Mouse (Mus musculus) cerebellum, adult 9-11 months (tissue): ENCODE measurements at regions not wholly inside any gene's neighbourhood (a gene's known extent, or its start where the extent isn't known, plus 50 kb on each side); places are given as distances from the start of the nearest gene placed in this dataset.
"Not testable (repeated sequence)": the region's sequence is repeated elsewhere in the genome, so short reads cannot be mapped to it uniquely, and the experiment has no call there.

Experiments used
- DNase-seq: peaks from one replicate; pipeline ENCODE4 v3.0.0; 2022

GRCm38 (mm10) chr10:50370611-50371010 is 221.9 kb upstream of the Ascc3 start:
- peak; percentile 16 for DNase-seq

DNA sequence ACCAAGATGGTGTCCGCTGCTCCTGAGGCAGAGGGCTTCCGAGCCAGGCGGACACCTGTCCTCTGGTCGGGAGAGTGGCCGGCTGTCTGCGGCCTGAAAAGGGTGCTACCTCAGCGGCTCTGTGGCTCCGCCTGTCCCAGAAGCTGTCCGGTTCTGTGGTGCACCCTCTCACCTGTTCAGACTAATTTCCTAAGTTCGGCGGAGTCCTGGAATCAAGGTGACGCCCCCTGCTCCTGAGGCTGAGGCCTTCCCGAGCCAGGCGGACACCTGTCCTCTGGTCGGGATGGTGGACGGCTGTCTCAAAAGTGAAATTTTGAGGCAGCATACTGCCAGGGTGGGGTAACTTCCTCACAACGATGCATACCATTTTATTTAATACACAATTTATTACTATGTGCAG is 199.9 kb upstream of the Ascc3 start:
- DNase-seq, result not testable (repeated sequence)
